Mouse (Mus musculus) ES-Bruce4 (cell line): Measurements from ENCODE around the gene 1810010D01Rik.

ENCODE experiments used
- CTCF ChIP-seq: IDR thresholded peaks from one replicate; pipeline ENCODE4 v1.8.1; 2011; ENCODE audit warnings: low read depth, low read length
- POLR2A ChIP-seq: IDR thresholded peaks from one replicate; pipeline ENCODE4 v1.8.1; 2011; ENCODE audit warnings: low read length; ENCODE audit not compliant: insufficient read depth

- TF ChIP-seq POLR2A (no peak), CTCF (no peak)
Observed at GRCm38 (mm10) chr7:145248911-145249310, 41.0 kb upstream of the 1810010D01Rik start.
